Mouse (Mus musculus): Measurements from ENCODE around the gene Rgs3.

Rgs3 gene

GRCm38 (mm10) chr4:62559797-62560329 lies at the start of gene Rgs3:
Gene Rgs3, plus strand, starts transcription at chr4:62559847.
- no peak for DNase-seq (ENCODE audit: low spot score)

GRCm38 (mm10) chr4:62509946-62510345 lies 49.7 kb upstream of the Rgs3 start:
- DNase-seq (ENCODE audit: low spot score): no peak

GRCm38 (mm10) chr4:62513998-62514506 lies 45.6 kb upstream of the Rgs3 start:
- no peak for DNase-seq (ENCODE audit: low spot score)

- no peak for DNase-seq (ENCODE audit: low spot score)
These were observed 44.7 kb upstream of the Rgs3 start for GRCm38 (mm10) chr4:62514995-62515394.

- no peak for DNase-seq (ENCODE audit: low spot score)
These were observed 44.2 kb upstream of the Rgs3 start for GRCm38 (mm10) chr4:62515490-62515889.

- peak; percentile 66 for DNase-seq (ENCODE audit: low spot score)
These were observed 43.6 kb upstream of the Rgs3 start for GRCm38 (mm10) chr4:62516079-62516478.

GRCm38 (mm10) chr4:62516579-62516978 lies 43.1 kb upstream of the Rgs3 start:
- DNase-seq (ENCODE audit: low spot score): no peak

- DNase-seq (ENCODE audit: low spot score): peak; percentile 77
These were observed 42.6 kb upstream of the Rgs3 start for GRCm38 (mm10) chr4:62517046-62517445.

- no peak for DNase-seq (ENCODE audit: low spot score)
These were observed 41.9 kb upstream of the Rgs3 start for GRCm38 (mm10) chr4:62517538-62518415.

GRCm38 (mm10) chr4:62518416-62519121 lies 41.1 kb upstream of the Rgs3 start:
- peak; percentile 64 for DNase-seq (ENCODE audit: low spot score)

- DNase-seq (ENCODE audit: low spot score): no peak
These were observed 40.4 kb upstream of the Rgs3 start for GRCm38 (mm10) chr4:62519122-62519848.

- DNase-seq (ENCODE audit: low spot score): peak; percentile 88
These were observed 39.8 kb upstream of the Rgs3 start, which contains the start of gene Alad for GRCm38 (mm10) chr4:62519849-62520233. Gene Alad, minus strand, starts transcription at chr4:62519918.

- no peak for DNase-seq (ENCODE audit: low spot score)
These were observed 38.7 kb upstream of the Rgs3 start for GRCm38 (mm10) chr4:62520892-62521400.

GRCm38 (mm10) chr4:62524651-62525488 lies 34.8 kb upstream of the Rgs3 start, which contains the start of the genes Pole3 and 4933430I17Rik:
Gene Pole3, minus strand, starts transcription at chr4:62525068.
Gene 4933430I17Rik, plus strand, starts transcription at chr4:62525369.
- DNase-seq (ENCODE audit: low spot score): peak; percentile 97

- DNase-seq (ENCODE audit: low spot score): no peak
These were observed 34.2 kb upstream of the Rgs3 start for GRCm38 (mm10) chr4:62525489-62525811.

GRCm38 (mm10) chr4:62526256-62526655 lies 33.4 kb upstream of the Rgs3 start:
- DNase-seq (ENCODE audit: low spot score): no peak

- no peak for DNase-seq (ENCODE audit: low spot score)
These were observed 32.0 kb upstream of the Rgs3 start for GRCm38 (mm10) chr4:62527655-62528054.

GRCm38 (mm10) chr4:62533729-62534128 lies 25.9 kb upstream of the Rgs3 start:
- DNase-seq (ENCODE audit: low spot score): no peak

- no peak for DNase-seq (ENCODE audit: low spot score)
These were observed 17.8 kb upstream of the Rgs3 start for GRCm38 (mm10) chr4:62541802-62542201.

- DNase-seq (ENCODE audit: low spot score): no peak
These were observed 15.9 kb upstream of the Rgs3 start for GRCm38 (mm10) chr4:62543782-62544181.

- no peak for DNase-seq (ENCODE audit: low spot score)
These were observed 14.8 kb upstream of the Rgs3 start for GRCm38 (mm10) chr4:62544801-62545200.
